In the genomic region with DNA sequence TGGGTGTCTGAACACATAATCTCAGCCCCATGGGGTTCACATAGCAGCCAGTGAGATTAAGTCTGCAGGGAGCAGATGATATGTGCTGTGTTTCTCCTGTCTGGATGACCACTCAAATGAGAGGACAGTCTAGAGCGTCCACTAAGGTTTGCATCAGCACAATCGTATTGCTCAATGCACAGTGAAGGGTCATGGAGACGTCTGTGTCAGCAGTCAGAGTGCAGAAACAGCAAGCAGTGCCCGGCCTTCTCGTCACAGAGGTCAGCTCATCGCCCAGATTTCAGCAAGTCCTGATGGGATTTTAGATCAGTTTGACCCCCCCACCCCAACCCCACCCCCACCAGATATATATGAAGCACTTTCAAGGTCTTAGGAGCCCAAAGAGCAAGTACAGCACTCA, we compare ENCODE assay signal across 11 mouse cellular contexts.
"Had no signal": no experiment of that assay in that cellular context is flagged by ENCODE, and none has a peak within 500 bp of the region (broad histone marks: within the 10 kb centered on the region; RNA-seq: fewer than 3 reads in every experiment).

No protein-coding gene starts in this region.

- H3K27me3 ChIP-seq: limb, embryonic 12.5 days; midbrain, embryonic 13.5 days had no signal

- H3K36me3 ChIP-seq: limb, embryonic 12.5 days; midbrain, embryonic 13.5 days had no signal

- H3K9ac ChIP-seq: limb, embryonic 12.5 days; midbrain, embryonic 13.5 days had no signal

- H3K27ac ChIP-seq: kidney, postnatal 0 days; limb, embryonic 12.5 days; midbrain, embryonic 13.5 days had no signal

- H3K4me3 ChIP-seq: limb, embryonic 12.5 days; midbrain, embryonic 13.5 days had no signal

- H3K4me1 ChIP-seq: limb, embryonic 12.5 days; midbrain, embryonic 13.5 days had no signal

- DNase-seq: kidney, adult 11 months; kidney, adult 9 months; kidney, postnatal 36 days; layer of hippocampus, adult 9-11 months; lung, adult 18-20 months; lung, postnatal 4 days; right cerebral cortex, postnatal 14 days; thymus, postnatal 36 days had no signal

- H3K9me3 ChIP-seq: limb, embryonic 12.5 days; midbrain, embryonic 13.5 days had no signal

- H3K4me2 ChIP-seq: limb, embryonic 12.5 days; midbrain, embryonic 13.5 days had no signal

- ATAC-seq: midbrain, embryonic 13.5 days had no signal
